Comparison of ENCODE assay signal across 21 mouse cellular contexts in genomic region chr4:46952562-46952961, GRCm38 (mm10). TPM values are rescaled to one million over a fixed set of nuclear protein-coding genes. Genes with fewer than 3 reads are reported as not detected.
DNase-seq lines count a peak whose midpoint lies in the region; ATAC-seq and TF ChIP-seq lines count a peak whose summit lies in the region.
"Had no signal": no experiment of that assay in that cellular context is flagged by ENCODE, and none has a peak within 500 bp of the region (broad histone marks: within the 10 kb centered on the region; RNA-seq: fewer than 3 reads in every experiment).

No protein-coding gene starts in this region.

- peak overlapping the region; percentile 61; the same call in 1 of the 2 replicates for H3K9ac ChIP-seq in liver, adult 2 months (ENCODE audit: low read depth, low read length)
- H3K9ac ChIP-seq in liver, embryonic 11.5 days (ENCODE audit: low read depth, low read length) = no peak overlapping the region
- no peak overlapping the region for H3K9ac ChIP-seq in liver, postnatal 0 days (replicated peaks)
- no peak overlapping the region for H3K9ac ChIP-seq in liver, embryonic 12.5 days

- peak; percentile 97 for DNase-seq in liver, adult 2 months (ENCODE audit: extremely low read depth, low read depth, low spot score)
- DNase-seq in liver, embryonic 11.5 days (ENCODE audit: low spot score) = no peak
- no peak for DNase-seq in liver, postnatal 0 days
- DNase-seq: adrenal gland, adult 2 months; adrenal gland, adult 8-10 months; adrenal gland, postnatal 10 days; adrenal gland, postnatal 14 days; adrenal gland, postnatal 25 days; adrenal gland, postnatal 36 days; B cell, adult 2 months; cerebellum, adult 11 months; cerebellum, adult 11-12 months; cerebellum, adult 18-20 months had no signal

- H3K9me3 ChIP-seq in liver, embryonic 11.5 days (ENCODE audit: control insufficient read depth, low read length) = no peaks in the 10 kb centered on the region
- no peaks in the 10 kb centered on the region for H3K9me3 ChIP-seq in liver, postnatal 0 days (ENCODE audit: low read length)
- H3K9me3 ChIP-seq in liver, embryonic 12.5 days (replicated peaks) = no peaks in the 10 kb centered on the region

- H3K79me2 ChIP-seq in liver, adult 2 months (ENCODE audit: control insufficient read depth, insufficient read depth, low read length) = peaks cover 10% of the 10 kb centered on the region; the same call in 1 of the 2 replicates

- no peak for ATAC-seq in liver, embryonic 11.5 days (replicated peaks; ENCODE audit: low FRiP score)
- peak; percentile 81 for ATAC-seq in liver, postnatal 0 days
- ATAC-seq in liver, embryonic 12.5 days = no peak
- ATAC-seq: activated CD4-positive, CD25-positive, alpha-beta regulatory T cell, adult 4 months; CD4-positive, CD25-positive, alpha-beta regulatory T cell, adult 4 months; Patski had no signal

- H3K4me3 ChIP-seq in liver, adult 2 months (ENCODE audit: insufficient read depth, low read depth, low read length) = no peak overlapping the region
- H3K4me3 ChIP-seq in liver, embryonic 11.5 days (ENCODE audit: low read depth, low read length) = no peak overlapping the region
- no peak overlapping the region for H3K4me3 ChIP-seq in liver, postnatal 0 days (ENCODE audit: low read depth, low read length)
- no peak overlapping the region for H3K4me3 ChIP-seq in liver, embryonic 12.5 days

- H3K4me2 ChIP-seq in liver, embryonic 11.5 days = no peak overlapping the region
- H3K4me2 ChIP-seq in liver, postnatal 0 days (ENCODE audit: low read depth, low read length) = no peak overlapping the region
- H3K4me2 ChIP-seq in liver, embryonic 12.5 days = no peak overlapping the region

- peaks cover 23% of the 10 kb centered on the region for H3K4me1 ChIP-seq in liver, adult 2 months (ENCODE audit: control insufficient read depth, insufficient read depth, low read length)
- no peaks in the 10 kb centered on the region for H3K4me1 ChIP-seq in liver, embryonic 11.5 days (replicated peaks; ENCODE audit: control insufficient read depth, insufficient read depth, low read length)
- no peaks in the 10 kb centered on the region for H3K4me1 ChIP-seq in liver, postnatal 0 days (ENCODE audit: insufficient read depth)
- no peaks in the 10 kb centered on the region for H3K4me1 ChIP-seq in liver, embryonic 12.5 days

- no peak for TF ChIP-seq POLR2A in liver, adult 2 months (IDR thresholded peaks at IDR 0.05; ENCODE audit: extremely low read depth, insufficient read depth, low read length)

- no peak for TF ChIP-seq EP300 in liver, postnatal 0 days (IDR thresholded peaks at IDR 0.05; ENCODE audit: low read depth)

- no peaks in the 10 kb centered on the region for H3K27me3 ChIP-seq in liver, adult 2 months (ENCODE audit: control insufficient read depth, insufficient read depth, low read length)
- no peaks in the 10 kb centered on the region for H3K27me3 ChIP-seq in liver, embryonic 11.5 days (replicated peaks; ENCODE audit: control insufficient read depth, insufficient read depth, low read length)
- no peaks in the 10 kb centered on the region for H3K27me3 ChIP-seq in liver, postnatal 0 days (ENCODE audit: insufficient read depth, low read length)
- 0 out of 2 replicates have a peak, but pooled peaks cover 3% of the 10 kb centered on the region for H3K27me3 ChIP-seq in liver, embryonic 12.5 days (replicated peaks)

- no peaks in the 10 kb centered on the region for H3K36me3 ChIP-seq in liver, adult 2 months (ENCODE audit: control insufficient read depth, insufficient read depth, low read length)
- H3K36me3 ChIP-seq in liver, embryonic 11.5 days (ENCODE audit: control insufficient read depth, insufficient read depth, low read length) = no peaks in the 10 kb centered on the region
- no peaks in the 10 kb centered on the region for H3K36me3 ChIP-seq in liver, postnatal 0 days (replicated peaks; ENCODE audit: insufficient read depth, low read length)
- H3K36me3 ChIP-seq in liver, embryonic 12.5 days = no peaks in the 10 kb centered on the region
- H3K36me3 ChIP-seq: G1E had no signal

- no peak for TF ChIP-seq CTCF in liver, adult 2 months (IDR thresholded peaks at IDR 0.05; ENCODE audit: low read depth, low read length)
- TF ChIP-seq CTCF in liver, postnatal 0 days (IDR thresholded peaks at IDR 0.05; ENCODE audit: low read depth) = no peak

- peak overlapping the region; percentile 81 for H3K27ac ChIP-seq in liver, adult 2 months (replicated peaks; ENCODE audit: insufficient read depth, low read depth, low read length)
- no peak overlapping the region for H3K27ac ChIP-seq in liver, embryonic 11.5 days (ENCODE audit: low read depth, low read length)
- H3K27ac ChIP-seq in liver, postnatal 0 days (ENCODE audit: low read depth) = no peak overlapping the region
- no peak overlapping the region for H3K27ac ChIP-seq in liver, embryonic 12.5 days

- WGBS in liver, adult 2 months = 17% methylated on average over 4 of the region's 4 CpGs
- 79% methylated on average over 4 of the region's 4 CpGs for WGBS in liver, embryonic 11.5 days
- 57% methylated on average over 4 of the region's 4 CpGs for WGBS in liver, postnatal 0 days (ENCODE audit: insufficient replicate concordance)
- 70% methylated on average over 4 of the region's 4 CpGs for WGBS in liver, embryonic 12.5 days (ENCODE audit: insufficient replicate concordance)

RNA-seq across cellular contexts. Expression of gene Gabbr2, which starts 39.1 kb away (rescaled TPM):
- total RNA-seq in liver, adult 2 months (2014; rRNA removed) = 7.7 and 14.2 TPM in 2 replicates
- polyA plus RNA-seq in liver, adult 2 months (2012; rRNA removed) = 10.9 and 15.0 TPM in 2 replicates
- 0.09 and 0.19 TPM in 2 replicates for polyA plus RNA-seq in liver, embryonic 11.5 days (2014; fragmentation: Nextera tagmentation; extraction: Ambion mirVana)
- polyA plus RNA-seq in liver, postnatal 0 days (2015; fragmentation: Nextera tagmentation; extraction: Ambion mirVana) = 0.11 and 0.20 TPM in 2 replicates
- polyA plus RNA-seq in liver, embryonic 12.5 days (2016; fragmentation: Nextera tagmentation; extraction: Ambion mirVana) = 0.08 and 0.28 TPM in 2 replicates
- total RNA-seq: CH12.LX, MEL had no signal
- polyA plus RNA-seq: C2C12, G1E, Patski had no signal
